Mouse (Mus musculus) forebrain, embryonic 15.5 days (tissue): ENCODE measurements around the gene Prkci. TPM values are rescaled to one million over a fixed set of nuclear protein-coding genes. Genes with fewer than 3 reads are reported as not detected.

Source experiments
- ATAC-seq: fragments of 200-750 bp; cut with Nextera tagmentation; replicated peaks from 2 replicates; pipeline ENCODE4 v1.8.0; 2017; ENCODE audit warnings: mild to moderate bottlenecking, moderate TSS enrichment, moderate library complexity
- H3K27ac ChIP-seq: fragments of 300-500 bp; sonication (generic); replicated peaks from 2 replicates; pipeline ENCODE4 v1.5.1; 2015; ENCODE audit warnings: mild to moderate bottlenecking, inconsistent platforms
- H3K27me3 ChIP-seq: fragments of 300-500 bp; sonication (generic); 2 replicates; pipeline ENCODE4 v1.6.1; 2015; ENCODE audit warnings: inconsistent platforms
- H3K36me3 ChIP-seq: fragments of 300-500 bp; sonication (generic); 2 replicates; pipeline ENCODE4 v1.6.1; 2015; ENCODE audit warnings: mild to moderate bottlenecking, inconsistent platforms
- H3K4me1 ChIP-seq: fragments of 300-500 bp; sonication (generic); 2 replicates; pipeline ENCODE4 v1.6.1; 2015; ENCODE audit warnings: inconsistent platforms
- H3K4me2 ChIP-seq: fragments of 300-500 bp; sonication (generic); replicated peaks from 2 replicates; pipeline ENCODE4 v1.6.1; 2015; ENCODE audit warnings: mild to moderate bottlenecking, inconsistent platforms
- H3K4me3 ChIP-seq: fragments of 300-500 bp; sonication (generic); 2 replicates; pipeline ENCODE4 v1.5.1; 2015; ENCODE audit warnings: mild to moderate bottlenecking, inconsistent platforms
- H3K9ac ChIP-seq: fragments of 300-500 bp; sonication (generic); replicated peaks from 2 replicates; pipeline ENCODE4 v1.6.1; 2015; ENCODE audit warnings: mild to moderate bottlenecking, inconsistent platforms
- H3K9me3 ChIP-seq: fragments of 300-500 bp; sonication (generic); 2 replicates; pipeline ENCODE4 v1.6.1; 2016; ENCODE audit warnings: inconsistent platforms
- WGBS: fragments of 180-500 bp; shearing (Covaris S2); methylation state at CpG from one replicate; pipeline ENCODE4 v1.1.7; 2015; ENCODE audit warnings: mixed read lengths; 5-methylcytosine and 5-hydroxymethylcytosine counted together
- polyA plus RNA-seq: library from polyadenylated mRNA; unstranded; fragments of >200 nt; fragmentation: Nextera tagmentation; extraction: Ambion mirVana; gene quantifications from 2 replicates; pipeline ENCODE4 v1.2.1, GENCODE M21; 2015

The Prkci gene
- polyA plus RNA-seq, 1 experiment from 2014 or later, result 25.7 TPM

DNA sequence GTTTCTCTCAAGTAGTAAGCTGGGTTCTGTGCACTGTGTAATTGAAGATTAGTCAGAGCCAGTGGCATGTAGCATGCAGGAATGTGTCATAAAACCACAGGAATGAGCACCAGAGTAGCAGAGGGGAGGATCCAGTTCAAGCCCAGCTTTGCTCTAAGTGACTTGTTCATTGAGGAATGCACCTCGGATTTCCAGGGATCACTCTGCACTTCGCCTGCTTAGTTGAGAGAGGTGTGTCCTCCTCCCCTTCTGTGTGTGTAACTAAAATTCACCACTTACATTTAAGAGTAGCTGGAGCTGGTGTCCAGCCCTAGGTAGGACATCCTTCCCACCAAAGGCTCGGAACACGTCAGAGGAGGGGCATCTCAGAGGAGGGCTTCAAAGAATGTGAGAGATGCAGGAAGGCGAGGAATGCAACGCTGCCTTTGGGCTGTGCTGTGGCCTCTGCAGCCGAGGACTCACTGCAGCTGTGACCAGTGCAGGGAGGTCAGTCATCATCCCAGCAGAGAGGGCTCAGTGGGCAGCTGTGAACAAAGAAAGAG, 27.4 kb downstream of the Prkci start:
- Histone ChIP-seq H3K27me3 (no peaks in the 10 kb centered on the region), H3K9ac (no peak overlapping the region), H3K4me3 (no peak overlapping the region), H3K4me1 (no peaks in the 10 kb centered on the region), H3K36me3 (no peaks in the 10 kb centered on the region; the same call in none of the 2 replicates), H3K9me3 (no peaks in the 10 kb centered on the region), H3K27ac (no peak overlapping the region), H3K4me2 (no peak overlapping the region)
- WGBS, result 57% methylated on average over 7 of the region's 7 CpGs
- ATAC-seq, result peak; percentile 48; the same call in 1 of the 2 replicates

DNA sequence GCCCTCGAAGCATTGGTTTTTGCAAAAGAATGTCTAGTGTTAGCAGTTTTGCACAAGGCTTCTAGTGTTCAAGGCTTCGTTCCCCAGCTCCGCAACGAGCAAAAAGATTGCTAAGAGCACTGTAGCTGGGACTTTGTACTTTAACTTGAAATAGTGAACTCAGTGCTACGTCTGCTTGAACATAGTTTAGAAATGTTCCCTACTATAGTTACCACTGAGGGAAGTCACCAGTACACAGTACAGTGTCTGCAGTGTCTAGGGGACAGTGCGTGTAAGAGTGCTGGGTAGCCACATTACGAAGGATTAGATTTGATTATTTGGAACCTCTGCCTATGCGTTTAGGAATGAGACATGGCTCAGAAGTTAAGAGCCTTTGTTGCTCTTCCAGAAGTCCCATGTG, 32.2 kb downstream of the Prkci start:
- H3K9me3 ChIP-seq, result no peaks in the 10 kb centered on the region
- H3K4me1 ChIP-seq, result no peaks in the 10 kb centered on the region
- H3K27me3 ChIP-seq, result no peaks in the 10 kb centered on the region
- H3K9ac ChIP-seq, result no peak overlapping the region
- no peaks in the 10 kb centered on the region; the same call in 1 of the 2 replicates for H3K36me3 ChIP-seq
- 92% methylated on average over 8 of the region's 8 CpGs for WGBS
- H3K4me2 ChIP-seq, result no peak overlapping the region
- H3K27ac ChIP-seq, result no peak overlapping the region
- no peak overlapping the region for H3K4me3 ChIP-seq
- no peak for ATAC-seq

DNA sequence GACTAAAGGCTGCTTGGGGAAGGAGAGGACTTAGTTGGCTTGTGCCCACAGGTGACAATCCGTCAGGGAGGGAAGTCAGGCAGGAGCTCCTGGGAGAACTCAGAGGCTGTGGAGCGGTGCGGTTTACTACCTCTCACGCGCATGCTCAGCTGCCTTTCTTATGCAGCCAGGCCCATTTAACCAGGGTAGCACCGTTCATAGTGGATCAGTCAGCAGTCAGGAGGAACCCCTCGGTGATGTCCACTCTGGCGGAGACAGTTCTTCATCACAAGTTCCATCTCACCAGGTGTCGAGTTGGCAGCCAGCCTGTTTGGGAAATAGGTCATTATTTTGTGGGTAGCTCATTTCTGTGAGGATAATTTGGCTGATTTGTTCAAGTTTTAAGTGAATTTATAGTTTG, 36.1 kb downstream of the Prkci start:
- no peak overlapping the region for H3K27ac ChIP-seq
- H3K4me3 ChIP-seq, result no peak overlapping the region
- 93% methylated on average over 9 of the region's 9 CpGs for WGBS
- no peak overlapping the region for H3K9ac ChIP-seq
- no peaks in the 10 kb centered on the region for H3K4me1 ChIP-seq
- no peaks in the 10 kb centered on the region for H3K27me3 ChIP-seq
- peaks cover 5% of the 10 kb centered on the region; the same call in 1 of the 2 replicates for H3K36me3 ChIP-seq
- H3K9me3 ChIP-seq, result no peaks in the 10 kb centered on the region
- no peak overlapping the region for H3K4me2 ChIP-seq
- ATAC-seq, result no peak

DNA sequence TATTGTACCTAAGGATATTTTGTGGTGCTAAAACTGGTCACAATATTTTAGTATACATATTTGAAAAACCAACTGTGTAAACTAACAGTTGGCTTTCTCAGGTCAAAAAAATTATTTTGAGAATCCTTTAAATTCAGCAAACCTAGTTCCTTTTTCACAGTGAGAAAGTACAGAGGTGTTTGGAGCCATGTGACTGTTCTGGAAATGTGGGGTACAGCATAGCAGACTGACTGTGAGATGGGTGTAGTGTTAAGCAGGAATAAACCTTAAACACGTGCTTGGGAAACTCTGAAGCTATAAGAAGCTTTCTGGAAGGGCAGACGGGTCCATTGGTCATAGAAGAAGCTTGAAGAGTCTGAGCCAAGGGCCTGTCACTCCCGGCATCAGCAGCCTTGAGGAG, 38.1 kb downstream of the Prkci start:
- Histone ChIP-seq H3K4me1 (no peaks in the 10 kb centered on the region), H3K27ac (no peak overlapping the region), H3K9me3 (no peaks in the 10 kb centered on the region), H3K4me2 (no peak overlapping the region), H3K9ac (no peak overlapping the region), H3K36me3 (peaks cover 5% of the 10 kb centered on the region; the same call in 1 of the 2 replicates), H3K4me3 (no peak overlapping the region), H3K27me3 (no peaks in the 10 kb centered on the region)
- 82% methylated on average over 3 of the region's 3 CpGs for WGBS
- ATAC-seq, result no peak

DNA sequence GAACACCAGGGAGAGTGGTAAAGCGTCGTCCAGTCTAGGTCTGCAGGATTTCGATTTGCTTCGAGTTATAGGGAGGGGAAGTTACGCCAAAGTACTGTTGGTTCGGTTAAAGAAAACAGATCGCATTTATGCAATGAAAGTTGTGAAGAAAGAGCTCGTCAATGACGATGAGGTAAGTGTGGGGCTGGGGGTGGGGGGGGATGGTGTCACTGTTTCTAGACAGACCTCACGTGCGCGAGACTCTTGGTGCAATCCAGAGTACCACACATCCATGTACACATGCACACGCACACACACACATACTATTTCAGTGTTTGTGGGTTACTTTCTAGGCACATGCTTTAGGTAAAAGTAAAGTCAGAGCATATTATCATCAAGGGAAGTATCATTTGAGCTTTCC, 42.3 kb downstream of the Prkci start:
- no peak for ATAC-seq
- no peak overlapping the region for H3K9ac ChIP-seq
- no peaks in the 10 kb centered on the region for H3K27me3 ChIP-seq
- no peaks in the 10 kb centered on the region for H3K4me1 ChIP-seq
- H3K27ac ChIP-seq, result no peak overlapping the region
- H3K4me2 ChIP-seq, result no peak overlapping the region
- no peaks in the 10 kb centered on the region for H3K9me3 ChIP-seq
- WGBS, result 91% methylated on average over 13 of the region's 13 CpGs
- H3K36me3 ChIP-seq, result peaks cover 12% of the 10 kb centered on the region
- H3K4me3 ChIP-seq, result no peak overlapping the region

DNA sequence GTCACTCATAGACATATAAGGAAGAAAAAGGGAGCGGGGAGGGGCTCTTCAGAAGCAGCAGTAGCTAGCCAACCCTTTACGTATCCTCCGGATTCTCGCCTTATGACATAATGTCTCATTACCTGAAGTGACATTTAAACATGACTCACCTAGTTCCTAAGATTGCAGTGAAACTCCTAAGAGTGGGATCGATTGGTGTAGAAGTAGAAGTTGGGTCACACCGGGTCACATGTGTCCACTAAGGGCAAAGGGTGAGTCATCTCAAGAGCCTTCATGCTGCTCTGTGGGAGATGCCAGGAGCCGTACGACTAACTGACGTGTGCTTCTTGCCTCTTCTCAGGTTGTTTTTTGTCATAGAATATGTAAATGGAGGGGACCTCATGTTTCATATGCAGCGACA, 43.1 kb downstream of the Prkci start:
- Histone ChIP-seq H3K27me3 (no peaks in the 10 kb centered on the region), H3K4me3 (no peak overlapping the region), H3K9ac (no peak overlapping the region), H3K9me3 (no peaks in the 10 kb centered on the region), H3K36me3 (peaks cover 11% of the 10 kb centered on the region), H3K4me1 (no peaks in the 10 kb centered on the region), H3K4me2 (no peak overlapping the region), H3K27ac (no peak overlapping the region)
- ATAC-seq, result no peak
- WGBS, result 93% methylated on average over 10 of the region's 10 CpGs

DNA sequence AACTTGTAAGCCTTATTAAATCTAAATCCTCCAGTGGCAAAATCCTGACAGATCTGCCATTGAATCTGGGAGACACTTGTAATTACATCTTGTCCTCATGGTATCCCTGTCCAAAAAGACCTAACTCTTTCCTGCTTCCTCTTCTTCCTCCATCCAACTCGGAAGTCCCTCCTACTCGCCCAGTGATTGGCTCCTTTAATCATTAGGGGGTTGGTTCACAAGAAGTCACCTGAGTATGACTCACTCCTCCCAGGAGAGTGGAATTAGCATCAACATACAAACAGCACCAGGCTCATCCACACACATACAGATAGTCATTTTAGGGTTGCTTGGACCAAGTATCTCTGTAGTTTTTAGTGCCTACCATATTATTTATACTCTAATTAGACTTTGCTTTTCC, 47.4 kb downstream of the Prkci start:
- no peak overlapping the region for H3K27ac ChIP-seq
- no peak overlapping the region for H3K4me3 ChIP-seq
- peaks cover 7% of the 10 kb centered on the region for H3K36me3 ChIP-seq
- 86% methylated on average over 2 of the region's 2 CpGs for WGBS
- H3K9me3 ChIP-seq, result no peaks in the 10 kb centered on the region
- no peak overlapping the region for H3K9ac ChIP-seq
- no peak overlapping the region for H3K4me2 ChIP-seq
- H3K27me3 ChIP-seq, result no peaks in the 10 kb centered on the region
- no peak for ATAC-seq
- H3K4me1 ChIP-seq, result no peaks in the 10 kb centered on the region

DNA sequence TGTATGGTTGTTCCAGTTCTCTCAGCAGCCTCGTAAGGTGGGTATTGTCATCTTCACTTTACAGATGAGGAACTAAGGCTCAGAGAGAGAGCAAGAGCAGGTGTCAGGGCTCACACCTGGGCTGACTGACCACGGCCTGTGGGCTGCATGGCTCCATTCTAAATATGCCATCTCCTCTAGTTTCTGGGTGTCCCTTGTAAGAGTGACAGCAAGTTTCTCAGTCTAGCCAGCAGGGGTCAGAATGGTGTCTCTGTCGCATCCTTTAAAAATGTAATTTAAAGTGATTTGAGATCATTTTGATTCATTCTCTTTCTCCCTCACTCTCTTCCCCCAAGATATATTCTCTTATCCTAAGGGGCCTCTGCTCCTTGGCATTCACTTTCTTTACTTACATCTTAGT, 51.7 kb downstream of the Prkci start:
- no peak overlapping the region for H3K4me2 ChIP-seq
- H3K4me3 ChIP-seq, result no peak overlapping the region
- no peak for ATAC-seq
- no peak overlapping the region for H3K9ac ChIP-seq
- no peaks in the 10 kb centered on the region for H3K27me3 ChIP-seq
- no peaks in the 10 kb centered on the region for H3K9me3 ChIP-seq
- H3K36me3 ChIP-seq, result no peaks in the 10 kb centered on the region
- H3K4me1 ChIP-seq, result no peaks in the 10 kb centered on the region
- WGBS, result 77% methylated on average over 3 of the region's 3 CpGs
- no peak overlapping the region for H3K27ac ChIP-seq

DNA sequence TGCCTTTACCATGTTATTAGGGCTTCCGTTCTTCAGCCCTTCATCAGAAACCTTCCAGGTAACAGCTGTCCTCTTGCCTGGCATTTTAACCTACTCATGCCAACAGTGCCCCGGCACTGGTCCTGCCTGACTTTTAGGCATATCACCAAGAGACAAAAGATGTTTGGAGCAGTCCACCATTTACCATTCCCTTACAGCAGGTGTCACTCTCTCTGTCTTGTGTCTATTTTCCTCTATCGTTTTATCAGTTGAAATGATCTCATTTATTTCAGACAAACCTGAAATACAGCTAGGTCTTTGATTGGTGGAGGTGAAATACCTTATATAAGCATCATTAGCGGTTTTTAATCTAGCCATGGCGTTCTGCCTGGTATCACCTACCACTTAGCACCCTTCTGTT, 53.5 kb downstream of the Prkci start:
- Histone ChIP-seq H3K9ac (no peak overlapping the region), H3K36me3 (no peaks in the 10 kb centered on the region), H3K9me3 (no peaks in the 10 kb centered on the region), H3K4me2 (no peak overlapping the region), H3K4me1 (no peaks in the 10 kb centered on the region), H3K4me3 (no peak overlapping the region), H3K27ac (no peak overlapping the region), H3K27me3 (no peaks in the 10 kb centered on the region)
- WGBS, result 89% methylated on average over 5 of the region's 5 CpGs
- no peak for ATAC-seq

DNA sequence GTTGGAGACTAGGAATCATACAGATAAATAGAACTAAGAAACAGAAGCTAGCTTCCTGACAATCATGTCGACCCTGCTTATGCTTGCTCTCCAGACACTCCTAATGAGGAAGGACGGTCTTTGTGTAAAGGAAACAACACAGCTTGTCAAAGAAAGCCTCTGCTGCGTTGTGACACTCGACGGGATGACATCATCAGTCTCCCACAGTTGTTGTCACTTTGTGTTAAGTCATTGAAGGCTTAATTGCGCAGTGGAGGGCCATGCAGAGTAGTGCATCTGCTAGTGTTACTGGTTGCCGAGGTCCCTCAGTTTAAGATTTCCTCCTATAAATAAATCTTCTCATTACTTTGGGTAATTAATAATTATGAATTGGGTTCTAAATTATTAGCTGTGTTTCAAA, 54.8 kb downstream of the Prkci start:
- Histone ChIP-seq H3K9me3 (no peaks in the 10 kb centered on the region), H3K27ac (no peak overlapping the region), H3K27me3 (no peaks in the 10 kb centered on the region), H3K9ac (no peak overlapping the region), H3K4me1 (no peaks in the 10 kb centered on the region), H3K4me2 (no peak overlapping the region), H3K4me3 (no peak overlapping the region), H3K36me3 (no peaks in the 10 kb centered on the region)
- 20% methylated on average over 7 of the region's 7 CpGs for WGBS
- no peak for ATAC-seq

DNA sequence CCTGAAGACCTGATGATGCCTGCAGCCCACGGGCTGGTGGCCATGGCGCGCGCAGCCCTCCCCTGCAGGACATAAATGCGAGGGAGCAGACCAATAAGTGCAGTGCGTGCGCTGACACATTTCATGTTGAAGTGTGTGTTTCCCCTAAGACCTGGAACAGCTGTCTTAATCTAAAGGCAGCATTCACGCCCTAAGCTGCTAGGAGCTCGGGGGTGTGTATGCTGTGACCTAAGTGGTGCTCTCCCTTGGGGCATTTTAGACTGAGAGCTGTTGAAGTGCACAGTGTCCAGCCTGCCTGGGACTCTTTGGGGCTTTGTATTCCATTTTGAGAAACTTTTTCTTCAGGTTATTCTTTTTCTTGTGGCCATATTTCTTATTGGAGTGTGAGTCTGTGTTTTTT, 56.2 kb downstream of the Prkci start:
- no peak overlapping the region for H3K4me3 ChIP-seq
- no peaks in the 10 kb centered on the region for H3K9me3 ChIP-seq
- ATAC-seq, result no peak
- 79% methylated on average over 9 of the region's 9 CpGs for WGBS
- no peaks in the 10 kb centered on the region for H3K36me3 ChIP-seq
- H3K27me3 ChIP-seq, result no peaks in the 10 kb centered on the region
- no peak overlapping the region for H3K27ac ChIP-seq
- H3K4me1 ChIP-seq, result peaks cover 5% of the 10 kb centered on the region
- no peak overlapping the region for H3K4me2 ChIP-seq
- no peak overlapping the region for H3K9ac ChIP-seq

DNA sequence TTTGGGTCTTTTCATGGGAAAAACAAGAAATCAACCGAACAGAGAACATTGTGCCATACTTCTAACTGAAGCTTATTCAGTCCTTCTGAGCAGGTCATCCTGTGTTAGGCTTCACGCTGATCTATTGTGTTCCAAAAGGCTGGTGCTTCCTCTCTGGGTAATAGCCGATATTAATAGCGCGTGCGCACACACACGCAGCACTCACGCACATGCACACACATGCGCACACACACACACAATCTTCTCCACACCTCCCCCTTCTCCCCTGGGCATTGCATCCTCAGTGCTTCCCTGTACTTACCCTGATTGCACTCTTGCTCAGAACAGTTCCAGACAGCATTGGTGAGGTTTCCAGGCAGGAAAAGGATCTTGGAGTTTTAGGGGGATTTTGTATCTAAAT, 57.6 kb downstream of the Prkci start:
- Histone ChIP-seq H3K9me3 (no peaks in the 10 kb centered on the region), H3K36me3 (no peaks in the 10 kb centered on the region), H3K4me3 (no peak overlapping the region), H3K27me3 (no peaks in the 10 kb centered on the region), H3K27ac (no peak overlapping the region), H3K4me2 (no peak overlapping the region), H3K4me1 (peaks cover 9% of the 10 kb centered on the region), H3K9ac (no peak overlapping the region)
- WGBS, result 91% methylated on average over 9 of the region's 9 CpGs
- ATAC-seq, result no peak

DNA sequence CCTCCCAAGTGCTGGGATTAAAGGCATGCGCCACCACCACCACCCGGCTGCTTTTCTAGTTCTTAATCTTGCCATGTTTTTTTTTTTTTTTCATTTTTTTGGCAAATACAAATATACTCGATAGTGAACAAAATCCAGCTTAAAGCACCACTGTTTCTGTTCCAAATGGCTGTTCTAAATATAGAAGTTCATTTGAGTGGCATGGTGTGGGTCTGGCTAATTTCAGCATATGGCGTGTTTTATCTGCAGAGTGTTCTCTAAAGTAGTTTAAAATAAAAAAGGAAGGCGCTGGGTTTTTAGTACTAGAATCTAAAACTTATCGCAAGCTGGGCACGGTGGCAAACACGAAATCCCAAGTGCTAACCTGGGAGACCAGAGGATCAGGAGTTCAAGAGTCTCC, 59.3 kb downstream of the Prkci start:
- Histone ChIP-seq H3K27me3 (no peaks in the 10 kb centered on the region), H3K4me2 (no peak overlapping the region), H3K27ac (no peak overlapping the region), H3K4me3 (no peak overlapping the region), H3K9ac (no peak overlapping the region), H3K36me3 (no peaks in the 10 kb centered on the region), H3K4me1 (peaks cover 9% of the 10 kb centered on the region), H3K9me3 (no peaks in the 10 kb centered on the region)
- WGBS, result 90% methylated on average over 8 of the region's 8 CpGs
- ATAC-seq, result no peak
